Mouse (Mus musculus) midbrain, embryonic 10.5 days (tissue): ENCODE results near the gene Mlec. TPM values are rescaled to one million over a fixed set of nuclear protein-coding genes. Genes with fewer than 3 reads are reported as not detected.
A peak's percentile ranks its signal among the peaks of the same experiment; 100 is the strongest.
"Not testable (repeated sequence)": the region's sequence is repeated elsewhere in the genome, so short reads cannot be mapped to it uniquely, and the experiment has no call there.

Experiments used
- DNase-seq: peaks from one replicate; pipeline ENCODE4 v3.0.0-alpha.2; 2017; ENCODE audit warnings: low spot score
- H3K27ac ChIP-seq: fragments of 300-500 bp; sonication (generic); replicated peaks from 2 replicates; pipeline ENCODE4 v1.5.1; 2016; ENCODE audit warnings: mild to moderate bottlenecking
- H3K27me3 ChIP-seq: fragments of 300-500 bp; sonication (generic); 2 replicates; pipeline ENCODE4 v1.6.1; 2016; ENCODE audit warnings: low read depth, mild to moderate bottlenecking; ENCODE audit not compliant: poor library complexity, severe bottlenecking
- H3K36me3 ChIP-seq: fragments of 300-500 bp; sonication (generic); 2 replicates; pipeline ENCODE4 v1.6.1; 2016; ENCODE audit warnings: mild to moderate bottlenecking, moderate library complexity
- H3K4me1 ChIP-seq: fragments of 300-500 bp; sonication (generic); 2 replicates; pipeline ENCODE4 v1.6.1; 2016
- H3K4me3 ChIP-seq: fragments of 300-500 bp; sonication (generic); 2 replicates; pipeline ENCODE4 v1.5.1; 2016; ENCODE audit warnings: mild to moderate bottlenecking, moderate library complexity
- H3K9me3 ChIP-seq: fragments of 300-500 bp; sonication (generic); replicated peaks from 2 replicates; pipeline ENCODE4 v1.6.1; 2016; ENCODE audit warnings: mild to moderate bottlenecking
- WGBS: fragments of 180-500 bp; shearing (Covaris S2); methylation state at CpG from one replicate; pipeline ENCODE4 v1.1.7; 2016; 5-methylcytosine and 5-hydroxymethylcytosine counted together
- polyA plus RNA-seq: library from polyadenylated mRNA; unstranded; fragments of >200 nt; fragmentation: Nextera tagmentation; extraction: Ambion mirVana; gene quantifications from 2 replicates; pipeline ENCODE4 v1.2.1, GENCODE M21; 2016

The Mlec gene
- polyA plus RNA-seq, 1 experiment from 2014 or later = 69.5 TPM

- no peaks in the 10 kb centered on the region for H3K27me3 ChIP-seq
- peaks cover 35% of the 10 kb centered on the region for H3K36me3 ChIP-seq
- H3K4me3 ChIP-seq = peak overlapping the region; percentile 93
- H3K27ac ChIP-seq = 0 out of 2 replicates have a peak overlapping the region, but pooled peaks have one; percentile 49
- H3K9me3 ChIP-seq = no peaks in the 10 kb centered on the region
- H3K4me1 ChIP-seq = peaks cover 68% of the 10 kb centered on the region
- 68% methylated on average over 5 of the region's 5 CpGs for WGBS
- DNase-seq = no peak
These were observed 2.1 kb downstream of the Mlec start for GRCm38 (mm10) chr5:115155831-115156230.

GRCm38 (mm10) chr5:115155156-115155631, 2.8 kb downstream of the Mlec start:
- no peaks in the 10 kb centered on the region for H3K27me3 ChIP-seq
- H3K27ac ChIP-seq = 0 out of 2 replicates have a peak overlapping the region, but pooled peaks have one; percentile 49
- H3K4me1 ChIP-seq = peaks cover 68% of the 10 kb centered on the region
- no peak for DNase-seq
- H3K9me3 ChIP-seq = no peaks in the 10 kb centered on the region
- peak overlapping the region; percentile 93 for H3K4me3 ChIP-seq
- WGBS = 83% methylated on average over 13 of the region's 13 CpGs
- peaks cover 42% of the 10 kb centered on the region for H3K36me3 ChIP-seq

GRCm38 (mm10) chr5:115152132-115152956, 5.6 kb downstream of the Mlec start:
- WGBS = 66% methylated on average over 8 of the region's 8 CpGs
- DNase-seq = no peak
- Histone ChIP-seq H3K9me3 (no peaks in the 10 kb centered on the region; the same call in 1 of the 2 replicates), H3K4me3 (no peak overlapping the region; the same call in 1 of the 2 replicates), H3K27ac (no peak overlapping the region), H3K36me3 (peaks cover 70% of the 10 kb centered on the region), H3K27me3 (no peaks in the 10 kb centered on the region), H3K4me1 (peaks cover 50% of the 10 kb centered on the region)

GRCm38 (mm10) chr5:115151457-115151856, 6.5 kb downstream of the Mlec start:
- no peak for DNase-seq
- peaks cover 41% of the 10 kb centered on the region for H3K4me1 ChIP-seq
- WGBS = 91% methylated on average over 13 of the region's 13 CpGs
- peaks cover 79% of the 10 kb centered on the region for H3K36me3 ChIP-seq
- no peak overlapping the region for H3K4me3 ChIP-seq
- no peak overlapping the region for H3K27ac ChIP-seq
- H3K9me3 ChIP-seq = no peaks in the 10 kb centered on the region; the same call in 1 of the 2 replicates
- no peaks in the 10 kb centered on the region for H3K27me3 ChIP-seq

- Histone ChIP-seq H3K36me3 (peaks cover 83% of the 10 kb centered on the region), H3K9me3 (no peaks in the 10 kb centered on the region; the same call in 1 of the 2 replicates), H3K4me1 (peaks cover 36% of the 10 kb centered on the region), H3K27ac (no peak overlapping the region), H3K4me3 (no peak overlapping the region), H3K27me3 (no peaks in the 10 kb centered on the region)
- 84% methylated on average over 5 of the region's 5 CpGs for WGBS
- DNase-seq = no peak
These were observed 7.0 kb downstream of the Mlec start for GRCm38 (mm10) chr5:115150991-115151390.

GRCm38 (mm10) chr5:115149675-115150459, 8.1 kb downstream of the Mlec start:
- no peak overlapping the region for H3K27ac ChIP-seq
- H3K36me3 ChIP-seq = peaks cover 87% of the 10 kb centered on the region
- 95% methylated on average over 14 of the region's 14 CpGs for WGBS
- no peak for DNase-seq
- H3K4me3 ChIP-seq = no peak overlapping the region
- no peaks in the 10 kb centered on the region for H3K27me3 ChIP-seq
- H3K4me1 ChIP-seq = peaks cover 27% of the 10 kb centered on the region
- H3K9me3 ChIP-seq = no peaks in the 10 kb centered on the region; the same call in 1 of the 2 replicates

- not testable (repeated sequence) for H3K27ac ChIP-seq, H3K27me3 ChIP-seq, H3K9me3 ChIP-seq, DNase-seq, H3K4me3 ChIP-seq
- WGBS = no CpG with 5 or more reads among the region's 1 CpGs
- peaks cover 22% of the 10 kb centered on the region for H3K4me1 ChIP-seq
- peaks cover 97% of the 10 kb centered on the region for H3K36me3 ChIP-seq
These were observed 9.1 kb downstream of the Mlec start for GRCm38 (mm10) chr5:115148872-115149271.

GRCm38 (mm10) chr5:115148378-115148777, 9.6 kb downstream of the Mlec start:
- H3K4me1 ChIP-seq = peaks cover 22% of the 10 kb centered on the region
- no peak overlapping the region for H3K27ac ChIP-seq
- no peak for DNase-seq
- peaks cover 94% of the 10 kb centered on the region for H3K36me3 ChIP-seq
- no peak overlapping the region for H3K4me3 ChIP-seq
- WGBS = 92% methylated on average over 8 of the region's 8 CpGs
- H3K9me3 ChIP-seq = no peaks in the 10 kb centered on the region; the same call in 1 of the 2 replicates
- H3K27me3 ChIP-seq = no peaks in the 10 kb centered on the region

- DNase-seq = no peak
- peaks cover 19% of the 10 kb centered on the region for H3K4me1 ChIP-seq
- 96% methylated on average over 3 of the region's 3 CpGs for WGBS
- H3K27ac ChIP-seq = no peak overlapping the region
- no peaks in the 10 kb centered on the region for H3K27me3 ChIP-seq
- H3K4me3 ChIP-seq = no peak overlapping the region
- peaks cover 92% of the 10 kb centered on the region for H3K36me3 ChIP-seq
- no peaks in the 10 kb centered on the region; the same call in 1 of the 2 replicates for H3K9me3 ChIP-seq
These were observed 10.6 kb downstream of the Mlec start for GRCm38 (mm10) chr5:115147388-115147787.

- no peak for DNase-seq
- no peak overlapping the region for H3K4me3 ChIP-seq
- H3K27me3 ChIP-seq = no peaks in the 10 kb centered on the region
- no peaks in the 10 kb centered on the region; the same call in 1 of the 2 replicates for H3K9me3 ChIP-seq
- H3K4me1 ChIP-seq = peaks cover 18% of the 10 kb centered on the region
- H3K36me3 ChIP-seq = peaks cover 92% of the 10 kb centered on the region
- no peak overlapping the region for H3K27ac ChIP-seq
These were observed 11.2 kb downstream of the Mlec start for GRCm38 (mm10) chr5:115146747-115147130.

- no peaks in the 10 kb centered on the region; the same call in 1 of the 2 replicates for H3K9me3 ChIP-seq
- DNase-seq = no peak
- peaks cover 87% of the 10 kb centered on the region for H3K36me3 ChIP-seq
- WGBS = 87% methylated on average over 6 of the region's 6 CpGs
- H3K4me1 ChIP-seq = peaks cover 18% of the 10 kb centered on the region
- H3K4me3 ChIP-seq = no peak overlapping the region
- no peak overlapping the region for H3K27ac ChIP-seq
- H3K27me3 ChIP-seq = no peaks in the 10 kb centered on the region
These were observed 11.8 kb downstream of the Mlec start for GRCm38 (mm10) chr5:115145976-115146746.
